Mouse (Mus musculus) thymus, adult 2 months (tissue): Measurements from ENCODE around the gene Slmap. TPM values are rescaled to one million over a fixed set of nuclear protein-coding genes. Genes with fewer than 3 reads are reported as not detected.

Experiments
- DNase-seq: peaks from one replicate; pipeline ENCODE4 v3.0.0; 2021
- H3K27ac ChIP-seq: fragments of 200-500 bp; 2 replicates; pipeline ENCODE4 v1.5.1; 2012; ENCODE audit warnings: low read length, control low read depth; ENCODE audit not compliant: control insufficient read depth, insufficient read depth
- H3K27me3 ChIP-seq: fragments of 200-500 bp; 2 replicates; pipeline ENCODE4 v1.6.1; 2012; ENCODE audit warnings: mild to moderate bottlenecking, low read length, moderate library complexity, mixed read lengths; ENCODE audit not compliant: control insufficient read depth, insufficient read depth
- H3K36me3 ChIP-seq: fragments of 200-500 bp; 2 replicates; pipeline ENCODE4 v1.6.1; 2012; ENCODE audit warnings: mild to moderate bottlenecking, low read length, moderate library complexity; ENCODE audit not compliant: control insufficient read depth, insufficient read depth
- H3K4me1 ChIP-seq: fragments of 200-500 bp; replicated peaks from 2 replicates; pipeline ENCODE4 v1.6.1; 2012; ENCODE audit warnings: low read length; ENCODE audit not compliant: control insufficient read depth, insufficient read depth
- H3K4me3 ChIP-seq: fragments of 200-500 bp; 2 replicates; pipeline ENCODE4 v1.5.1; 2012; ENCODE audit warnings: mild to moderate bottlenecking, low read length, control low read depth, moderate library complexity; ENCODE audit not compliant: control insufficient read depth, insufficient read depth
- CTCF ChIP-seq: fragments of 200-500 bp; IDR thresholded peaks from 2 replicates; pipeline ENCODE4 v1.5.1; 2012; ENCODE audit warnings: mild to moderate bottlenecking, control low read depth, low read length, moderate library complexity, borderline replicate concordance; ENCODE audit not compliant: control insufficient read depth, poor library complexity, insufficient read depth; ENCODE audit errors: extremely low read depth
- POLR2A ChIP-seq: fragments of 200-500 bp; IDR thresholded peaks from 2 replicates; pipeline ENCODE4 v1.6.1; 2012; ENCODE audit warnings: mild to moderate bottlenecking, low read length, control low read depth, moderate library complexity; ENCODE audit not compliant: control insufficient read depth, poor library complexity, insufficient read depth; ENCODE audit errors: extremely low read depth
- WGBS: fragments of 180-500 bp; shearing (Covaris S2); methylation state at CpG from one replicate; pipeline ENCODE4 v1.1.7; 2018; 5-methylcytosine and 5-hydroxymethylcytosine counted together
- polyA plus RNA-seq: library from polyadenylated mRNA; depleted of rRNA; stranded (reverse); fragments of >200 nt; gene quantifications from 2 replicates; pipeline ENCODE4 v1.2.3, GENCODE M21; 2012

Slmap gene
- polyA plus RNA-seq, 1 experiment: 20.9 TPM

DNA sequence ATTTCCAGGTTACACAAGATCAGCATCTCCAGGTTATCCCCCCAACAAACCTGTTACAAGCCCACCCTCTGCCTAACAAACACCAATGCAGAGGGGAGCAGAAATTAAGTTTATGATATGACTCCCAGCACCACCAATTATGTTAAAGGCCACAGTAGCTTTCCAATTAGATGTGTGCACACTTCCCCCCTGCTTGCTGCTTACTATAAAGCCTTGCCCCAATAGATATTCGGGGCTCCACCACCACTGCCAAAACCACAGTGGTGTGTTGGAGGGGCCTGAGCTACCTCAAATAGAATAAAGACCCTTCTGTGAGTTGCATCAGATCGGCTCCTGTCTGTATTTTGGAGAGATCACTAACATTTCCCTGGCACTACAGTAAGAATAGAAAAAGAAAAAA is 17.7 kb upstream of the Slmap start:
- 61% methylated on average over 2 of the region's 2 CpGs for whole genome bisulfite sequencing
- H3K36me3 ChIP-seq: no peaks in the 10 kb centered on the region
- H3K27ac ChIP-seq: no peak overlapping the region
- DNase-seq: no peak
- no peaks in the 10 kb centered on the region for H3K27me3 ChIP-seq
- H3K4me3 ChIP-seq: no peak overlapping the region
- no peaks in the 10 kb centered on the region for H3K4me1 ChIP-seq
- TF ChIP-seq POLR2A (no peak), CTCF (no peak)

DNA sequence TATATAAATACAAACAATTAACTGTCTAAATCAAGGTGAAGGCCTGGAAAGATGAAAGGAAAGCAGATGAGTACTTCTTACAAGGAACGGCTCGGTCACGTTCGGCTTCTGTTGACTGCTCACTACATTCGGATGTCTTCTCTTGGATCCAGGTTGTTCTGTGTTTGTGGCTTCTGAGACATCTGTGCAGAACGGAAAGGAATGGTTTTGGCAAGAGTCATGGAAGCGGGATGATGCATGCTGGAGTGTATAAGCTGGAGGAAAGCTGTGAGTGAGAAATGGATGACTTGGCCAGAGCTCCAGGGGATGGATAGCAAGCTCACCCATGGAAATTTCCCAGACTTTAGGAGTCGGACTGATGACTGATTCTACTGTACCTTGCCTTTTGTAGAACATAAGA is 16.0 kb upstream of the Slmap start:
- TF ChIP-seq POLR2A: no peak
- no peak for TF ChIP-seq CTCF
- Histone ChIP-seq H3K27me3 (no peaks in the 10 kb centered on the region), H3K4me1 (no peaks in the 10 kb centered on the region), H3K4me3 (no peak overlapping the region), H3K27ac (no peak overlapping the region), H3K36me3 (no peaks in the 10 kb centered on the region)
- no peak for DNase-seq
- 96% methylated on average over 8 of the region's 8 CpGs for WGBS

GRCm38 (mm10) chr14:26547516-26548488 is 13.1 kb upstream of the Slmap start:
- 89% methylated on average over 10 of the region's 10 CpGs for WGBS
- no peak for TF ChIP-seq POLR2A
- TF ChIP-seq CTCF: no peak
- Histone ChIP-seq H3K36me3 (no peaks in the 10 kb centered on the region), H3K4me3 (no peak overlapping the region), H3K4me1 (no peaks in the 10 kb centered on the region), H3K27ac (no peak overlapping the region), H3K27me3 (no peaks in the 10 kb centered on the region)
- no peak for DNase-seq

DNA sequence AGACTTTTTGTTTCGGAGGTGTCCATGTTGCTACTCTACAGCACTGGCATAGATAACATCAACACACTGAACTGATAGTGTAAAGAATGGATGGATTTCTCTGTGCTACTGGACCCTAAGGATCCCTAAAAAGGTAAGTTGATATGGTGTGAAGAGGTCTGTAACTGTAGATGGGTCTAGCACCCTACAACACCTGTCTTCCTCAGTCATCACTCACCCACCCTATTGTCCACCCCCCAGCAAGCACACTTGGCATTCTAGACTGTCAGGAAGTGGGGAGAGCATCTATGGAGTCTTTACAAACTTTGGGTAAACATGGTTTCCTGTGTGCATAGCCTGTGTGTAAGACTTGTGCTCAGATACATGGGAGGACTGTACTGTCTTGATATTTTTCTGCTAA is 7.4 kb upstream of the Slmap start:
- H3K27me3 ChIP-seq: no peaks in the 10 kb centered on the region
- WGBS: 94% methylated on average over 1 of the region's 1 CpGs
- TF ChIP-seq POLR2A (no peak), CTCF (no peak)

GRCm38 (mm10) chr14:26540577-26540976 is 5.8 kb upstream of the Slmap start:
- H3K4me3 ChIP-seq: no peak overlapping the region
- no peak overlapping the region for H3K27ac ChIP-seq
- 93% methylated on average over 1 of the region's 1 CpGs for WGBS
- DNase-seq: no peak
- H3K27me3 ChIP-seq: no peaks in the 10 kb centered on the region
- no peaks in the 10 kb centered on the region for H3K36me3 ChIP-seq
- no peaks in the 10 kb centered on the region for H3K4me1 ChIP-seq
- no peak for TF ChIP-seq POLR2A
- TF ChIP-seq CTCF: no peak

More for the DNA sequence above, 7.4 kb upstream of the Slmap start:
- Histone ChIP-seq H3K4me1 (no peaks in the 10 kb centered on the region), H3K36me3 (no peaks in the 10 kb centered on the region), H3K4me3 (no peak overlapping the region), H3K27ac (no peak overlapping the region)
- DNase-seq: no peak

GRCm38 (mm10) chr14:26539241-26539640 is 4.5 kb upstream of the Slmap start:
- Histone ChIP-seq H3K36me3 (no peaks in the 10 kb centered on the region), H3K27ac (no peak overlapping the region), H3K27me3 (no peaks in the 10 kb centered on the region), H3K4me3 (no peak overlapping the region), H3K4me1 (no peaks in the 10 kb centered on the region)
- no peak for TF ChIP-seq CTCF
- TF ChIP-seq POLR2A: no peak
- WGBS: 96% methylated on average over 4 of the region's 4 CpGs
- no peak for DNase-seq
